Mouse (Mus musculus) CD4-positive, CD25-positive, alpha-beta regulatory T cell, adult 2 months (primary cell): ENCODE measurements around the gene A130010J15Rik.

ENCODE experiments used
- DNase-seq: peaks from one replicate; pipeline ENCODE4 v3.0.0-alpha.2; 2012; ENCODE audit warnings: low read depth, low spot score

The A130010J15Rik gene

DNA sequence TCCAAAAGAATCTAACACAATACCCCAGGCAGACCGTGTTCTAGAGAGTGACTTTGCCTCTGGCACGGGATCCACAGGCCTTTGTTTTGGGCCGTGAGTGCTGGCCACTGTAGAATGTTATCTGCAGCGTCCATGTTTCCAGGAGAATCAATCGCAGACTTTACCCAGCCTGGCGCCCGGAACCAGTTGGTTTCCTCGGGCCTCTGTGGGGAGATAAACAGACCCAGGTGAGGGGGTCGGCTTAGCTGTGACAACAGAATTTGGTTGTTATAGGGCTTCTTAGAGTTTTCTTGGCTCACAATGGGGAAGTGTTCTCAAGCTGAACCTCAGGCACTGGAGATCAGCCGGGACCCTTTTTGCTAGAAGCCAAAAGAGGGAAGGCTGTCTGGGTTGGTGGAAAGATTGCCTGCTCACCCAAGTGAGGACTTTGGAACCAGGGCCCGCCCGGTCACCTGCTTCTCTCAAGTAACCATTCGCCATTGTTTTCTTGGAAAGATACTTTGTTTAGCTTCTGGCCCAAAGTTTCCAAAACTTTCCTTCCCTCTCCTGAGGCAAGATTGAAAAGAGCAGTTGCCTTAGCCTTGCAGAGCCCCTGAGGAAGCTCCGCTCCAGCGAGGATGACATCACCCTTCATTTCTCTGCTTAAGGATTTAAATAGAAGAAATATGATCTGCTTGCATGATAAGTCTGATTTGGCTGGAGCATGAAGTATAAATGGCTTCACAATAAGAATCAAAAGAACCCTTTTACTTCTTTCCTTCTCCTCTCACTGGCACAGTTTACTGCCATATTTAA lies 11.3 kb upstream of the A130010J15Rik start:
- DNase-seq: no peak

DNA sequence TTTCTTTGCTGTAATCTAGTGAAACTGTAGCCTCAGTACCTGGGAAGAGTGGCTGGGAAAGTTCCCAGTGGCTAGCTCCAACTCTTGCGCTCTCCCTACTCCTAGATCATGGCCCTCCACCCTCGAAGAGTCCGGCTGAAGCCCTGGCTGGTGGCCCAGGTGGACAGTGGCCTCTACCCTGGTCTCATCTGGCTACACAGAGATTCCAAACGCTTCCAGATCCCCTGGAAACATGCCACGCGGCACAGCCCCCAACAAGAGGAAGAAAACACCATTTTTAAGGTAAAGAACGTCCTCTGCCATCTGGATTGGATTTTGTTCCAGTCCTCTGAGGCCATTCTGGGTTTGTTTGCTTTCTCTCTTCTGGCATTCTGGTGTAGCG lies 10.7 kb upstream of the A130010J15Rik start:
- no peak for DNase-seq

DNA sequence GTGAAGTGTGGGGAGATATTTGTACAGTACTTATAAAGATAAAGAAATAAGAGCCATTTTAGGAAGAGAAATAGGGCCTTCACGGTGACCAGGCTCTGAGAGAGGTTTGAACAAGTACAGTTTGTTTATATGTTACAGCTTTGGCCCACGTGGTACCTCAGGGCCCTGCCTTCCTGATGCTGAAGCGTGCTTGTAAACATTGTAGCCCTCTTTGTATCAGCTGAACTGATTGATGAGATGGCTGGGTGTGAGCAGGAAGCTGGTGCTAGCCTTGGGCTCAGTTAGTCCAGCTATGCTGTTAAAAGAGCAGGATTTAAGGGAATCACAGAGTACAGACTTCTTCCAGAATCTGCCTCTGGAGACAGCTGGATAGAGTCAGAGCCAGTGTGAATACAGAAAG lies 8.7 kb upstream of the A130010J15Rik start:
- peak; percentile 42 for DNase-seq

DNA sequence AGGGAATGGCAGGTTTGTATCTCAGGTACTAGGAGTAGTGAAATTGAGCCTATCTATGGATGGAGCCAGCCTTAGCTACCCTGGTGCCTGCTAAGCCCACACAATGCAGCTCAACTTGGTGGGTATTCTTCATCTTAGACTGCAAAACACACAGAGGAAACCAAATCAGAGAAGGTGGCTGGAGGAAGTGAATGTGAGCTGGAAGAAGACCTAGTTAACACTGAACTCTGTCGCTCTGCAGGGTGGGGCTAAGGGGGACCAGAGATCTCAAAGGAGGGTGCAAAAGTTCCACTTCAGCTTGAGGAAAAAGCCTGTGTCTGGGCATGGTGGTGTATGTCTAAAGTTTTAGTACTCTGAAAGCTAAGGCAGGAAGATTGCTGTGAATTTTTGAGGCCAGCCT lies 8.2 kb upstream of the A130010J15Rik start:
- DNase-seq: peak; percentile 45

DNA sequence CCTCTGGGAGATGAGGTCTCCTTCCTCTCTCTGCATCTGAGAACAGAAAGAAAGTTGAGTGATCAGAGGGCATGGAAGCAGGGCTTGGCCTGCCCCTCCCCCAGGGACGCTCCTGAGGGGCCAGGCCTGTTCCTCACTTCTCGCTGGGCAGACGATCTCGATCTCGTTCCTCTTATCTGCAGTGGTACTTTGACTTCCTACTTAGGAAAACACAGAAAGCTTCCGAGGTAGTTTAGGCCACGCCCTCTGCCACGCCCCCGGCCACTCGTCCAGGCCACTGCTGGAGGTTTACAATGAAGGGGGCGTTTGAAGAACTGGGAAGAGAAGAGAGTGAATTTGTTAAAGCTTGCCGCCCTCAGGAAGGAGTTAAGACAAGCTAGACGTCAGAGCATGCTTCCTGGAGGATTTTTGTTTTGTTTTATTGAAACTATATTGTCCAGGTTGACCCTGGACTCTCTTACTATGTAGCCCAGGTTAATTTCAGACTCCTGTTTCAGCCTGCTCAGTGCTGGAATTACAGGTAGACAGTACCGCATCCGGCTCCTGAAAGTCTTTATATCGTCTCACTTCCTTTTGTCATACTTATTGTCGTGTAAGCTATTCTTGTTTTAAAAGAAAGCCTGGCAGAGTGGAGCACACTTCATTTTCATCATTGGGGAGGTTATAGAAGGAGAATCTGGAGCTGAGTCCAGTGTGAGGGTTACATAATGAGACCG lies 7.4 kb upstream of the A130010J15Rik start:
- peak; percentile 74 for DNase-seq

DNA sequence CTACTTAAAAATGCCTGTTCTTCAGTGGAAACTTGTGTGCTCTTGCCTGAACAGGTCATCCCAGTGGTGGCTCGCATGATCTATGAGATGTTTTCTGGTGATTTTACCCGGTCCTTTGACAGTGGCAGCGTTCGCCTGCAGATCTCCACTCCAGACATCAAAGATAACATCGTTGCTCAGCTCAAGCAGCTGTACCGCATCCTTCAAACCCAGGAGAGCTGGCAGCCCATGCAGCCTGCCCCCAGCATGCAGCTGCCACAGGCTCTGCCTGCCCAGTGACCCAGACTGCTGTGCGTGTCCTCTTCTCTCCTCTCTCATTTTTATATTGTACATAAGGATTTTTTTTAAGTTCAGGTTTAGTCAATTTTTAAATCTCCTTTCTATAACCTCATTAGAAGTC lies 1.4 kb downstream of the A130010J15Rik start:
- no peak for DNase-seq

DNA sequence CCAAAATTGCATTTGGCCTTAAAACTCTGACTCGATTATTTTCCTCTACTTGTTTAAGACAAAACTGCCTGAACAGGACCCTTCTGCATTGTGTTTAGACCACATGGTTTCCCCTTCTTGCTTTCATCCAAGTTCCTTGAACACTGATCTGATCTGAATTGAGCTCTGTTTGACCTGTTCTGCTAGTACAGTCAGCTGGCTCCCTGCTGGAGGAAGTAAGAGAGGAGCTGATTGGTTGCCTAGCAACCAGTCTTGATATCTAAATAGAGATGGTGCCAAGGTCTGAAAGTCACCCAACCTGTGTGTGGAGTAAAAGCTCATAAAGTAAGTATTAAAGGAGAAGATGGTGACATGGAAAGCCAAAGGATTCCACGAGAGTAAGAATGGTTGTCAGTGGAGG lies 2.0 kb downstream of the A130010J15Rik start:
- DNase-seq: peak; percentile 79

DNA sequence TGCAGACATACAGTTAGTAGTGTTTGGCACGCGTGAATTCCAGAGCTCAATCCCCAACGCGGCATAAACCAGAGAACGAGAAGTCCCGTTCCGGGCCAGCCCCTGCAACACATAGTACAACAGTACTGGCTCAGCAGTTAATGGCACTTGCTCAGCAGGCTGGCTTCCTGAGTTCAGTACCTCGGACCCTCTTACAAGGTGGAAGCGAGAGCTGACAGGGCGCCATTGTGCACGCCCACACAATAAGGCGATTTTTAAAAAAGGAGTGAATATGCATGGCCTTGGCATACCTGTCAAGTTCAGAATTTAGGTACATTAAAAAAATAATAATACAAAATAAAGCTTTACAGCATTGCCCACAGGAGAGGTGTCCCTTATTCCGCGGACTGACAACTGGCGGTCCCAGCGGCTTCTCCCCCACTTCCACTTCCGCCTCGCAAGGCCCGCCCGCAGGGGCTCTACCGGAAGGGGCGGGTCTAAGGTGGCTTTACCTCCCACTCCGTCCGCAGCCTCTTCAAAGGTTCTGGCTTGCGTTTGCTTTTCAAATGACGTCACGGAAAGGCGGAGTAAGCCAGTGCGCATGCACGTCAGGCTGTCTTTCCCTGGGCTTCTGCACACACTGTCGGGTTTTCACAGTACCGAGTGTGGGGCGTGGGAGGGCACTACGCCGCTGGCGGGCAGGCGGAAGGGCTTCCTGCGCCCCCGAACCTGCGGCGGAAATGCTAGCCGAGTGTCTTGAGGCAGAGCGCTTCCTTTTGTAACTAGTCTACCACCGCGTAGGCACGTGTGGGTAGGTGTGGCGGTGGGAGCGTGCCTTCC lies 5.4 kb downstream of the A130010J15Rik start:
- DNase-seq: peak; percentile 100

DNA sequence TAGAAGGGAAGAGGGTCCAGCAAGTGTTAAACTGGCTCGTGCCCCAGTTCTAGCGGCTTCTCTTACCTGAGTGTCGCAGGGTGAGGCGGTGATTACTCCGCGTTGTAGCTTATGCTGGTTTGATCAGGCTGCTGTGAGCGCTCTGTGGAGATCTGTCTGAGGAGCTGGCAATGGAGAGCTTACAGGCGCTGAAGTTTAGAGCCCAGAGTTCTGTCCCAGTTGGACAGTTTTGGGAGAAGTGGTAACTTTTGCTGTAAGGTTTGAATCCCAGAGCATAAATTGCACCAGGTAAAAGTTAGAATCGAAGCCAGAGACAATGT lies 5.9 kb downstream of the A130010J15Rik start:
- DNase-seq: no peak

DNA sequence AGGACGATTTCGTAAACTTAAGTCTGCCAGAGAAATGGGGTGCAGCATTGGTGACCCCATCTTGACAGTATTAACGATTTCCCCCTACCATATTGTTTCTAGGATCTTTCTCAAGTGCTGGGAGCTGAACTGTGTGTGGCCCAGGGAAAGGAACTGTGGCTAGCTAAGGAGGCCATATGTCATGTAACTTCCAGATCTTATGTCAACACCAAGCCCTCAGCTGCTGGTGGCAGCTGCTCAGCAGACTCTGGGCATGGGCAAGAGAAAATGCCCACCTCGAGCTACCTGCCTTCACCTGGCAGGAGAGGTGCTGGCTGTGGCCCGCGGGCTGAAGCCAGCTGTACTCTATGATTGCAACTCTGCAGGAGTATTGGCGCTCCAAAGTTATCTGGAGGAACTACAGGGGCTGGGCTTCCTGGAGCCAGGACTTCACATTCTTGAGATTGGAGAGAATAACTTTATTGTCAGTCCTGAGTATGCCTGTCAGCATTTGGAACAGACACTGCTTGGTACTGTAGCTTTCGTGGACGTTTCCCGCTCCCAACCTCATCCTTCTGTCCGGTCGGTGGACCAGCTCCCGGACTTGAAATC lies 6.4 kb downstream of the A130010J15Rik start:
- peak; percentile 35 for DNase-seq

DNA sequence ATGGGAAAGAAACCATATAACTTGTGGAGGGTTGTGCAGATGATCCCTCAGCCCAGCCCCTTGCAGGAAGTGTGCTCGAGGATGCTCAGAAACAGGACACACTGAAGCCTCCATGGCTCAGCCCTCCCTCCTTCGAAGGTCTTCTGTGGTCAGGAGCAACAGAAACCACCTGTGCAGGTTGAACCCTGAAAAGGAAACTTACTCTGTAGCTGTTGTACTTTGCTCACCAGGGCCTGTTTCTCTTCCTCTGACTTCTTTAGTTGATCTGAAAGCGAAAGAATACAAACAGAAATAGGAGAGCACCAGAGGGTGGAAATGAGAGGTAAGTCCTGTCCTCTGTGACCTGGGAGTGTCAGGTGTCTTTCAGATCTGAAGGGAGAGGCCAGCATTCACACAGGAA lies 13.3 kb downstream of the A130010J15Rik start:
- peak; percentile 65 for DNase-seq

DNA sequence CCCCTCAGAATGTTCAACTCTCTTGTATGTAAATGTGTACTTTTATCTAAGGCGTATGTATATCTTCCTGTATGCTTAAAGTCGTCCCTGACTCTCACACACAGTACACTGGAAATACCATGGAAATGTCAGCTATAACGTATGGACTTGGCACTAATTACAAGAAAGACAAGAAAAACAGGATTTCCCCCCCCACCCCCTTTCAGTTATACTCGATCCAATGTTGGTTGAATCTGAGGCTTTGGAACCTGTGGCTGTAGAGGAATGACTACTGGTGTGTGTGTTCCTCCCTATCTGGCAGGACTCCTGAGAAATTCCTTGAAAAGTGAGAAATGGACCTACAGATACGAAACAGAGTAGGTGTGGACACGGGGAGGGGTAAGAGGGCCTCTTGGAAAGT lies 20.4 kb downstream of the A130010J15Rik start:
- DNase-seq: no peak

DNA sequence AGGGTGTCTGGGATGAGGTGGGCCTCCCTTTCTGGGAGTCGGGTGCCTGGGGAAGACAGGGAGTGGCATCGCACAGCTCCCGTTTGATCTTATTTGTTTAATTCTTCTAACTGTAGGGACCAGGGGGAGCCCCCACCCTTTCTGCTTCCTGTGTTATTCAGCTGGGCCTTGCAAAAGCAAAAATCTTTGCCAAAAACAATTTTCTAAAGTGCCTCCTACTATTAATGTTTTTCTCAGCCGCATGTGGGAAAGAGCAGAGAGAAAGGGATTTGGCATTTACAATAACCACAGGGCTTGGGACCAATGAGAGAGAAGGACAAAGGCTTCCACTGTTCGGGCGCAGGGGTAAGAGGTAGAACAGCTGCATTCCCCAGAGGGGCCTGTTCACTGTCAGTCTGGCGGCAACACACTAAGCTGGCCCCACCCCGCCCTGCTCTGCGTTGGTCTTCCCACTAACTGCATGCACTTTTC lies 21.3 kb downstream of the A130010J15Rik start:
- peak; percentile 68 for DNase-seq

DNA sequence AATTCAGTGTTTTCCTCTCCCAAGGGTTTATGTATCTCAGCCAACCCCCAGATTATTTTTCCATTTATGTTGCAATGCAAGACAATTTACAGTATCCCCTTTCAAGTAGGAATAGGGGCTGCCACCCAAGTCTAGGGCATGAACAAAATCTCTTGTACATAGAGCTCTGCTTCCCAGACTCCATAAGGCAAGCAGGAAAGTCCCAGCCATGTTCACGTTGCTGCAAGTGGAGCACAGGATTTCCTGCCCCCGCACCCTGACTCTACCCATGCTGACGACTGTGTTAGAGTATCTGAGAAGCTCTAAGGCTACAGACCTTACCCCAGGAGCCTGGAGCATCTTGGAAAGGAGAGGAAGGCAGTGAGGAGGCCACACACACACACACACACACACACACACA lies 21.9 kb downstream of the A130010J15Rik start:
- DNase-seq: peak; percentile 49

DNA sequence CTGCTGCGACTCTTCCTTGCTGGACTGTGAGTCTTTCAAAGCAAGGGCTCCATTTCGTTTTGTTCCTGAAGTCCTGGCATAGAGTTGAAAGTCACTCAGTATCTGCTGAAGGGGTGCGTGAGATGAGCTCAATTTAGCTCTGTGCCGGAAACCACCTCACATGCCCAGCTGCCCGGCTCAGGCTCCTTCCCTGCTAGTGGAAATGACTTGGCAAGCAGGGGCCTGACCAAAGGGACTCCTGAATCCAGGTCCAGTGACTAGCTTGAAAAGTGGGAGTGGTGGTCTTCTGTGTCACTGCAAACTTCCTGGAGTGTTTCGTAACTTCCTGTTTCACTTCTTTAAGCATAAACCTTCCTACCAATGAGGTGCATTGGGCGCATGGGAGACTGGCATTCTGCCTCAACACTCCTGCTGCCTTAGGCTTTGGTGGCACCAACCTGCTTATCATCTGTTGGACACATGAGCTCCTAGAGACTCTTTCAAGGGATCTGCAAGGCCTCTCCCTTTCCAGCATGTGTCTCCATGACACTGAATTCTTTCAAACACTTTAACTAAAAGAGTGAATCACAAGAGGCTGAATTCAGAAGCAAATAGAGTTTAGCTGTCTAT lies 23.9 kb downstream of the A130010J15Rik start:
- peak; percentile 43 for DNase-seq

DNA sequence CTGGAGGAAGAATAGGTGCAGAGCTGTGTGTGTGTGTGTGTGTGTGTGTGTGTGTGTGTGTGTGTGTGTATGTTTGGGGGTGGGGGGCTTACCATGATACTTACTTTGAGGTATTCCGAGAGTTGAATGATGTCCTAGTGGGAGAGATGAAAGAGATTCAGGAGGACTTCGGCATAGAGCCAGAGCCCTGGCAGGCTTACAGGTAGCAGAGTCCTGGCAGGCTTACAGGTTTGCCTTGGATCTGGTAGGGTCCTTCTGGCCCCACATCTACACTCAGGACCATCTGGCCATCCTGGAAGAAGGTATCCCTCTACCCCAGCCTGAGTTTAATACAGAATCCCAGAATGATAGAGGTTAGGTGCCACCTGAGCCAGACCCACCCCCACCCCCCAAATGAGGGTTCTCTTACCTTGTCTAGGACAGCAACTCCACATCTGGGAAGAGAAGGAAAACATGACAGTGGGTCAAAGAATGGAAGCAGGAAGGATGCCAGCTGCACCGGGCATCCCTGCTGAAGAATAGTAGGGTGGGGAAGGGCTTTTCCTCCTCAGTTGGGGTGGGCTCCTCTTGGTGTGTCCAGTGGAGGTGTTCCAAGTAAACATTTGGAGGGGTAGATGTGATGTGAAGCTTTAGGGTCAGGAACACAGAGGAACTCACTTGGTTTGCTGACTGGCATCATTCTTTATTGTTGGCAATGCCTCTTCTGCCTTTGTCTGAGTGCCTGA lies 26.7 kb downstream of the A130010J15Rik start:
- DNase-seq: no peak

DNA sequence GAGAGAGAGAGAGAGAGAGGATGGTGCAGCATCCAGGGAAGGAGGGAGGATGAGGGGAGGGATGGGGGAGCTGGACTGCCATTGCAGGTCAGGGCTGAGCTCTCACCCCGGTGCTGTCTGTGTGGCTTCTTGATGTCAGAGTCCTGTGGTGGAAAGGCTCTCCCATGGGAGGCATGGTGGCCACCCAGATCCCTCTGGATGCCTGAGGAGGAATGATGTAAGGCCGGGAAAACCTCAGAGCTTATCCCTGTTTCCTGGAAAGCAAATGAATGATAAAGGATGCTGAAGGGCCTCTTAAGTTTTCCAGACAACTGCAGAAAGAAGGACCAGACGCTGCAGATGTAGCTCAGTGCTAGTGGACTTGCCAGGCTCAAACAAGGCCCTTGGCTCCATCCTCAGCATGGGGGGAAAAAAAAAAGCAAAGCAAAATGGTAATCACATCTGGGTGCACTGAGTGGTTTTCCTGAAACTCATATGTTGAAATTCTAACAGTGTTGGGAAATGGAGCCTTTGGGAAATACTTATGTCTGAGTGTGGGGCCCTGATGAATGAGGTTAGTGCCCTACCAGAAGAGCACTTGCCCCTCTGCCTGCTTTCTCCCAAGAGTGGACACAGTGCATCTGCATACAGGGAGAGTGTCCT lies 27.4 kb downstream of the A130010J15Rik start:
- DNase-seq: no peak

DNA sequence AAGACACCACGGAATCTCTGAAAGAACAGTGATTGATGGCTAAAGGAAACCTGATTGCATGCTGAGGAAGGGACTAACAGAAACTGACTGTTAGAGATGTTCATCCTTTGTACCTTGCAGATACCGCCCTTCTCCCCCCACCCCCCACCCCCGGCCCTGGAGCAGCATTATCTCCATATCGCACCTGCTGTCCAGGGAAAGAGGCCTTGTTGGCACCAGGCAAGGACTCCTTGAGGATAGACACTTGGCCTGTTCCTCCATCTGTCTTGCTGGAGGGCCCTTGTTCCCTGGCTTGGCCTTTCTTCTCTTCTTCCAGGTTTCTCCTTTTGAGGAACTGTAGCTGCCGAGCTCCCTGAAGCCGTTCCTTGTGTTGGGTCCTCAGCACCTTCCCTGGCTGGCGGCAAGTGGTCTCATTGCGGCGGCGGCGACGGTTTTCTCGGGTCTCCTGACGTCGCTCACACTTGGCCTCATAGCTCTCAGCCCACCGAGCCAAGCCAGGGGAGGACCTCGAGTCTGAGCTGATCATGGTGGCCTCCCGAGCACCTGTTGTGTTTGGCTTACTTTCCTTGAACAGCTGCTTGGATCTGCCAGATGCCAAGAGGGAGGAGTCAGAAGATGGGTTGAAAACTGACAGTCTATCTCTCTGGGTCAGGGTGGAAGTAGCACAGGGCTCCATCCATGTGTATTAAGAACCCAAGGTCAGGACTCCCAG lies 29.8 kb downstream of the A130010J15Rik start:
- no peak for DNase-seq

DNA sequence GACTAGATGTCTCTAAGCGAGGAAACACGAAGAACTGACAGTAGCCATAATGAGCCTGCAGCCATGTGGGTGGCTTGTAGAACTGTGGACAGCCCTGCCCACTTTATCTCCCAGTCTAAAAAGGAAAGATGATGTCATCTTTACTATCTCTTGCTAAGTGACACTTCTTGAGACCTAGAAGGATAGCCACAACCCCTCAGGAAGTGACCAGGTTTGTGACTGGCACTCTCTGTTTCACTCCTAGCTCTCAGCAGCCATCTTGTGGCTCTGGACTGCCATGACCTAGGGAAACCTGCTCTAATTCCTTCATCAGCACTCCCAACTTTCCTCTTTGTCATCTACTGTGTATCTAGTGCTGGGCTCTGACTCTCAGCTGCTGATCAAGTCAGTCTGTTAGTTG lies 30.5 kb downstream of the A130010J15Rik start:
- peak; percentile 58 for DNase-seq
